Mouse (Mus musculus): ENCODE data around the gene Abca13.
"Not testable (repeated sequence)": the region's sequence is repeated elsewhere in the genome, so short reads cannot be mapped to it uniquely, and the experiment has no call there.

Gene Abca13

GRCm38 (mm10) chr11:9191555-9192131, at the start of gene Abca13:
Gene Abca13, plus strand, starts transcription at chr11:9191942.
- DNase-seq: peak; percentile 22 to 34

GRCm38 (mm10) chr11:9145113-9145512, 46.6 kb upstream of the Abca13 start:
- DNase-seq: no peak

- DNase-seq: no peak
Measured at GRCm38 (mm10) chr11:9146115-9146514, 45.6 kb upstream of the Abca13 start.

GRCm38 (mm10) chr11:9146683-9147082, 45.1 kb upstream of the Abca13 start:
- DNase-seq: no peak

GRCm38 (mm10) chr11:9148206-9148605, 43.5 kb upstream of the Abca13 start:
- no peak for DNase-seq

- DNase-seq: not testable (repeated sequence)
Measured at GRCm38 (mm10) chr11:9150403-9150802, 41.3 kb upstream of the Abca13 start.

GRCm38 (mm10) chr11:9159953-9160352, 31.8 kb upstream of the Abca13 start:
- DNase-seq: peak; percentile 27 to 88

- DNase-seq: peak; percentile 42 to 43
Measured at GRCm38 (mm10) chr11:9167331-9167730, 24.4 kb upstream of the Abca13 start.

- DNase-seq: no peak
Measured at GRCm38 (mm10) chr11:9181477-9181876, 10.3 kb upstream of the Abca13 start.

GRCm38 (mm10) chr11:9189471-9189870, 2.3 kb upstream of the Abca13 start:
- DNase-seq: not testable (repeated sequence)

- DNase-seq: peak; percentile 76 to 88
Measured at GRCm38 (mm10) chr11:9190772-9191554, 779 bp upstream of the Abca13 start.

- no peak for DNase-seq
Measured at GRCm38 (mm10) chr11:9194861-9195260, 3.1 kb downstream of the Abca13 start.

- no peak for DNase-seq
Measured at GRCm38 (mm10) chr11:9199868-9200267, 8.1 kb downstream of the Abca13 start.

- DNase-seq: no peak
Measured at GRCm38 (mm10) chr11:9210707-9211106, 19.0 kb downstream of the Abca13 start.

GRCm38 (mm10) chr11:9213580-9213979, 21.8 kb downstream of the Abca13 start:
- DNase-seq: no peak

GRCm38 (mm10) chr11:9216252-9216651, 24.5 kb downstream of the Abca13 start:
- DNase-seq: no peak

- no peak for DNase-seq
Measured at GRCm38 (mm10) chr11:9220501-9220900, 28.8 kb downstream of the Abca13 start.

- no peak for DNase-seq
Measured at GRCm38 (mm10) chr11:9221646-9222045, 29.9 kb downstream of the Abca13 start.

- DNase-seq: no peak
Measured at GRCm38 (mm10) chr11:9226399-9226798, 34.7 kb downstream of the Abca13 start.

GRCm38 (mm10) chr11:9249627-9250026, 57.9 kb downstream of the Abca13 start:
- DNase-seq: peak in 1 of 2 experiments; percentile 40

GRCm38 (mm10) chr11:9263072-9263471, 71.3 kb downstream of the Abca13 start:
- DNase-seq: not testable (repeated sequence)

GRCm38 (mm10) chr11:9269090-9269489, 77.3 kb downstream of the Abca13 start:
- DNase-seq: no peak

- DNase-seq: no peak
Measured at GRCm38 (mm10) chr11:9285204-9285603, 93.5 kb downstream of the Abca13 start.

GRCm38 (mm10) chr11:9285759-9286158, 94.0 kb downstream of the Abca13 start:
- no peak for DNase-seq
